Comparison of ENCODE assay signal across 25 mouse cellular contexts in the genomic region with DNA sequence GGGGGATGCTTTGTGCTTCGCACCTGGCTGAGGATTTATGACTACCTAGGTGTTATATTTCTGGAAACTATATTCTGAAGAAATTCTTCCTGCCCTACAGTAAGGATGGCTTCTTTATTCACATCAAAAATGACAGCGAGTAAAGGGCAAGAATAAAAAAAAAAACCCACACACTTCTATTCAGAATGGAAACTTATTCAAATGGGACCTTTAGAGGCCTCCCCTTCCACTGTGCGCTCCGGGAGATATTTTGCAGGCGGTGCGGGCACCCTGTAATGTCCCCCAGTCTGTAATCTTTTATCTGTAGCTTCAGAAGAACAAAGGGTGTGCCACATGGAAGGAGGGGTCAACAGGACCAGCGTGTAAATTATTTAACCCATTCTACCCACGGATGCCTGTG.
DNase-seq lines count a peak whose midpoint lies in the region; ATAC-seq lines count a peak whose summit lies in the region.
"Had no signal": no experiment of that assay in that cellular context is flagged by ENCODE, and none has a peak within 500 bp of the region (broad histone marks: within the 10 kb centered on the region; RNA-seq: fewer than 3 reads in every experiment).

No protein-coding gene starts in this region.

- no peak overlapping the region for H3K9ac ChIP-seq in midbrain, embryonic 13.5 days (replicated peaks)
- H3K9ac ChIP-seq: embryonic facial prominence, embryonic 13.5 days; embryonic facial prominence, embryonic 15.5 days; forebrain, embryonic 12.5 days had no signal

- H3K36me3 ChIP-seq in midbrain, embryonic 13.5 days: no peaks in the 10 kb centered on the region
- H3K36me3 ChIP-seq: embryonic facial prominence, embryonic 13.5 days; embryonic facial prominence, embryonic 15.5 days; forebrain, embryonic 10.5 days; forebrain, embryonic 12.5 days; G1E had no signal

- H3K4me2 ChIP-seq in midbrain, embryonic 13.5 days (replicated peaks): no peak overlapping the region
- H3K4me2 ChIP-seq: embryonic facial prominence, embryonic 13.5 days; embryonic facial prominence, embryonic 15.5 days; forebrain, embryonic 12.5 days had no signal

- no peaks in the 10 kb centered on the region for H3K9me3 ChIP-seq in midbrain, embryonic 13.5 days
- H3K9me3 ChIP-seq: embryonic facial prominence, embryonic 13.5 days; embryonic facial prominence, embryonic 15.5 days; forebrain, embryonic 10.5 days; forebrain, embryonic 12.5 days had no signal

- no peak overlapping the region for H3K4me3 ChIP-seq in midbrain, embryonic 13.5 days (replicated peaks)
- H3K4me3 ChIP-seq: embryonic facial prominence, embryonic 13.5 days; embryonic facial prominence, embryonic 15.5 days; erythroblast, embryonic 14.5 days; forebrain, embryonic 10.5 days; forebrain, embryonic 12.5 days had no signal

- peak; percentile 17 for DNase-seq in CD4-positive, CD25-positive, alpha-beta regulatory T cell, adult 2 months (ENCODE audit: low read depth, low spot score)
- DNase-seq in frontal cortex, adult 2 months (ENCODE audit: extremely low spot score in 1 of 2, low spot score in 1 of 2): no peak
- no peak for DNase-seq in right cerebral cortex, postnatal 25 days
- DNase-seq: adrenal gland, adult 2 months; adrenal gland, postnatal 10 days; adrenal gland, postnatal 25 days; cerebellum, adult 11 months; cerebellum, adult 18-20 months; cerebellum, adult 8-10 months; cerebellum, adult 9-11 months; cerebellum, postnatal 14 days; cerebellum, postnatal 36 days; embryo, embryonic 11 days had no signal

- H3K27ac ChIP-seq in midbrain, embryonic 13.5 days: no peak overlapping the region
- H3K27ac ChIP-seq: embryonic facial prominence, embryonic 13.5 days; embryonic facial prominence, embryonic 15.5 days; forebrain, embryonic 10.5 days; forebrain, embryonic 12.5 days had no signal

- H3K4me1 ChIP-seq in midbrain, embryonic 13.5 days (replicated peaks): peaks cover 8% of the 10 kb centered on the region; the same call in 1 of the 2 replicates
- H3K4me1 ChIP-seq: forebrain, embryonic 12.5 days had no signal

- H3K27me3 ChIP-seq in midbrain, embryonic 13.5 days: no peaks in the 10 kb centered on the region
- H3K27me3 ChIP-seq: embryonic facial prominence, embryonic 13.5 days; embryonic facial prominence, embryonic 15.5 days; forebrain, embryonic 12.5 days; Patski had no signal

- WGBS in midbrain, embryonic 13.5 days: 81% methylated on average over 8 of the region's 8 CpGs

- peak; percentile 78 for ATAC-seq in CD4-positive, CD25-positive, alpha-beta regulatory T cell, adult 4 months
- ATAC-seq in activated CD4-positive, CD25-positive, alpha-beta regulatory T cell, adult 4 months: peak; percentile 52
- ATAC-seq in midbrain, embryonic 13.5 days: no peak
- ATAC-seq: forebrain, embryonic 14.5 days; forebrain, embryonic 16.5 days; Patski had no signal
